Mouse (Mus musculus): ENCODE results near the gene Nfyb. TPM values are rescaled to one million over a fixed set of nuclear protein-coding genes. Genes with fewer than 3 reads are reported as not detected.

Gene Nfyb
- polyA plus RNA-seq, 1 experiment, result 54.6 TPM

DNA sequence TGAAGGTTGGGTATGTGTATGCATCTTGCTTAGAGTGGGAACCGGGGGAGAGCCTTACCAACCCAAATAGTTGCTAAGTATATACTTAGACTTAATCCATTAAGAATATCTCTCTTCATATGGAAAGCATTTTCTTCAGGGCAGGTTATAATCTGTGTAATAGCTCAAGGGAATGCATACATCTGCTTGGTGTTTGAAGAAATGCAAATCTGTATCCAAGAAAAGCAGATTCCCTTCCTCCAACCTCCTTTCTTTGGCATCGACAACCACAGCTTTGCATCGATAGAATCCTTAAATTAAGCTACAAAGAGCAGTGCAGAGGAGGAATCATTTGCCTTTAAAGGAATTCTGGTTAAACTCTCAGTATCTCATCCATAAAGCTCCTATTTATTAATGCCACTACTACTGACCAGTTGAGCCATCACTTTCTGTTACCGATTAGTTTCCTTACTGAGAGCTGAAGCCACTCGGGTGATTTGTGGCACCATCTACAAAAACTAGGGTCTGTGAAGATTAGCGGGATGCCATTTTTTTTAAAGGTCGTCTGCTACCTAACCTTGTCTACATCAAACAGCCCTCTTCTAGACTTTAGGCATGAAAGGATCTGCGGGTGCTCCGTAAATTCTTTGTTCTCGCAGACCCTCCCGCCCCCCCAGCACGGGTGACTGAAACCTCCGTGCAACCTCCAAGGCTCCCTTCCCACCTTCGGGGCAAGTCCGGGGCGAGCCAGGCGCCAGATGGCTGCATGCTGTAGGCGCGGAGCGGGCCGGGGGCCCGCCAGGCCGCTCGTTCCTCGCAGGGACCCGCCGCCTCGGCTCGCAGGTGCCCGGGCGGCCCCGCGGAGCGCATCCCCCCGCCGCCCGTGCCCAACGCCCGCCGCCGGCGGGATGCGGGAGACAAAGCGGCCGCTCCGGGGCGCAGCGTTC lies 925 bp downstream of the Nfyb start:
- TF ChIP-seq CTCF (IDR thresholded peaks at IDR 0.05; ENCODE audit: extremely low read depth, insufficient read depth, low read length) (no peak), POLR2A (IDR thresholded peaks at IDR 0.05; ENCODE audit: extremely low read depth, insufficient read depth, low read length) (peak; percentile 24; the same call in 1 of the 2 replicates)
- Histone ChIP-seq H3K4me3 (ENCODE audit: insufficient read depth, low read length) (peak overlapping the region; percentile 94), H3K4me1 (ENCODE audit: control insufficient read depth, insufficient read depth, low read length) (peaks cover 9% of the 10 kb centered on the region)

DNA sequence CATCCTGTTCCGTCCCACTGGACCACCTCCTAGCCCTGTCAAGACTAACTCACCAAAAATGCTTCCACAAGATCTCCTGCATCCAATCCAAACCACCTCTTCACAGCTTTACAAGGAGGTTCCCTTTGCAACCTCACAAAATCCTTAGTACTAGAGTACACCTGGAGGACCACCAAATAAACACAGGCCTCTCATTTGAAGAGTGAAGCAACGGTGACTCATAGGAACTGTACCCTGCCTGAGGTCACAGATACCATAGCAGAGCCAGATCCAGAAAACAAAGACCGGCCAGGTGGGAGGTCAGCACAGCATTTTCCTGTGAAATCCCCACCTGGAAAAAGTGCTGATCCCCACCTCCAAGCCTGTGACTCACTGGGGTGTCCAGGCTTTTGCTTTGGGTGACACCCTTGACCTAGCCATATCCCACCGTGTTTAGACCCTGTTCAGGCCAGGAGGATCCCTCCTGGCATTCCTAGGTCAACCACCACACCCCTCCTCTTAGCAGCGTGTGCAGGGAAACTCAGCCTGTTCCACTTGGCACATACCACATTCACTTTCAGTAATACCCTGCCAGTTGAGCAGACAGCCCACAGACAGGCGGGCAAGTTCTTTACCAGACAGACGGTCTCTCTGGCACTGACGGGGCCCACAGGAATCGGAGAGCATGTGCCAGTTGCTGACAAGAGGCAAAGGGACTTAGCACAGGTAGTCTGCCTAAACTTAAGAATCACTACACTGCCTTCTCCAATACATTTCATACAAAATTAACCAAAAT lies 2.7 kb downstream of the Nfyb start:
- H3K27ac ChIP-seq (ENCODE audit: insufficient read depth, low read length), result no peak overlapping the region
- 0 out of 2 replicates have a peak, but pooled peaks have one; percentile 13 for TF ChIP-seq POLR2A (IDR thresholded peaks at IDR 0.05; ENCODE audit: extremely low read depth, insufficient read depth, low read length)
- no peak for TF ChIP-seq CTCF (IDR thresholded peaks at IDR 0.05; ENCODE audit: extremely low read depth, insufficient read depth, low read length)
- H3K4me1 ChIP-seq (ENCODE audit: control insufficient read depth, insufficient read depth, low read length), result peaks cover 9% of the 10 kb centered on the region
- peak overlapping the region; percentile 5; the same call in 1 of the 2 replicates for H3K4me3 ChIP-seq (ENCODE audit: insufficient read depth, low read length)

More for the DNA sequence above, 925 bp downstream of the Nfyb start:
- peak overlapping the region; percentile 94 for H3K27ac ChIP-seq (ENCODE audit: insufficient read depth, low read length)

DNA sequence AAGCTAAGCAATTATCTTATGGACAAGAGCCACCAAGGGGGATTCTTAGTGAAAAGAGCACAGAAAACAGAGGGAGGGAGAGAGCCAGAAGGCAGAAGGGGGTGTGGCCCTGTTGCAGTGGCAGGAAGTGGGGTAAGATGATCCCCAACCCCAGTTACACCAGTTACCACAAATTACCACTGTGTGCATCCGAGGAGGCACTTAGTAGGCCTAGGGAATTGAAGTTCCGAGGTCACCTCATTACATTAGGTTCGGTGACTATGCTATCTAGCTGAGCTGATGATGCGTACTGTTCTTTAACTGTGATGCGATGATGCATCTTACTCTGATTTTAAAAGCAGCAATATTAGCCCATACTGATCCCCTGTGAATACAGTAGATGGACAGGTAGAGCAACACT lies 4.2 kb downstream of the Nfyb start:
- no peak for TF ChIP-seq POLR2A (IDR thresholded peaks at IDR 0.05; ENCODE audit: extremely low read depth, insufficient read depth, low read length)
- TF ChIP-seq CTCF (IDR thresholded peaks at IDR 0.05; ENCODE audit: extremely low read depth, insufficient read depth, low read length), result no peak
- peaks cover 9% of the 10 kb centered on the region for H3K4me1 ChIP-seq (ENCODE audit: control insufficient read depth, insufficient read depth, low read length)

GRCm38 (mm10) chr10:82758878-82759277 lies 5.1 kb downstream of the Nfyb start:
- no peak for TF ChIP-seq CTCF (IDR thresholded peaks at IDR 0.05; ENCODE audit: extremely low read depth, insufficient read depth, low read length)
- TF ChIP-seq POLR2A (IDR thresholded peaks at IDR 0.05; ENCODE audit: extremely low read depth, insufficient read depth, low read length), result no peak
- peaks cover 9% of the 10 kb centered on the region for H3K4me1 ChIP-seq (ENCODE audit: control insufficient read depth, insufficient read depth, low read length)
- no peak overlapping the region for H3K4me3 ChIP-seq (ENCODE audit: insufficient read depth, low read length)
- no peak overlapping the region for H3K27ac ChIP-seq (ENCODE audit: insufficient read depth, low read length)

More for the DNA sequence above, 4.2 kb downstream of the Nfyb start:
- Histone ChIP-seq H3K4me3 (ENCODE audit: insufficient read depth, low read length) (no peak overlapping the region), H3K27ac (ENCODE audit: insufficient read depth, low read length) (no peak overlapping the region)

DNA sequence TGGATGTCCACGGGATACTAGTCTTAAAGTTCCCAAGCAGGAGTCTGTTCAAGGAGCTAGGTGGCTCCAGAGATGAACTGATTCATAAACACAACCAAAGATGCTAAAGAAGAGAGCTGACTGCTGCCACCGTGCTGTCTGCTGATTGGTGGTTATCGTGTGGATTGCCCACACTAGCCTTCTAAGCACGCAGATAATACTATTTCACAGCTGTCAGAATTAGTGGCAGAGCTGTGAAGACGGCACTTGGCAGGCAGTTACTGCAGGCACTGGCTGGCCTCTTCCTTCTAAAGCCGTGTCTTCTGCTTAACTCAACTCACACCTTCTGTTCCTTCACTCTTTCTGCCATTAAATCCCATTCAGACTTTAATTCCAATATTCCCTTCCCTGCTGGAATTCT lies 5.6 kb downstream of the Nfyb start:
- Histone ChIP-seq H3K4me3 (ENCODE audit: insufficient read depth, low read length) (no peak overlapping the region), H3K4me1 (ENCODE audit: control insufficient read depth, insufficient read depth, low read length) (peaks cover 9% of the 10 kb centered on the region), H3K27ac (ENCODE audit: insufficient read depth, low read length) (no peak overlapping the region)
- no peak for TF ChIP-seq CTCF (IDR thresholded peaks at IDR 0.05; ENCODE audit: extremely low read depth, insufficient read depth, low read length)
- TF ChIP-seq POLR2A (IDR thresholded peaks at IDR 0.05; ENCODE audit: extremely low read depth, insufficient read depth, low read length), result no peak

DNA sequence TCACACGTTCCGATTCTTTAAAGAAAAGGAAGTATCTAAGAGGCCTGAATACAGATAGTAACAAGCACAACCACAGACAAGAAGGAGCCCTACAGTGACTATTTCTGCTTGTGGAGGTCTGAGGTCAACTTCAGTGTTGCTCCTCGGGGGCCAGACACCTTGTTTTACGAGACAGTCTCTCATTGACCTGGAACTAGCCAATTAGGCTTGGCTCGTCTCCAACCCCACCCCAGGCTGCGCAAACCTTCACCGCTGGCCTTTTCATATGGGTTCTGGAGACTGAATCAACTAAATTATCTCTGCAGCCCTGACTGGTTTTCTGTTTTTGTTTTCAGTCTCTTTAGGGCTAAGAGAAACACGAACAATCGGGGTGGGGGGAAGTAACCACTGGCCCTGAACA lies 6.6 kb downstream of the Nfyb start:
- no peak overlapping the region for H3K27ac ChIP-seq (ENCODE audit: insufficient read depth, low read length)
- no peak overlapping the region for H3K4me3 ChIP-seq (ENCODE audit: insufficient read depth, low read length)
- H3K4me1 ChIP-seq (ENCODE audit: control insufficient read depth, insufficient read depth, low read length), result peaks cover 9% of the 10 kb centered on the region
- no peak for TF ChIP-seq CTCF (IDR thresholded peaks at IDR 0.05; ENCODE audit: extremely low read depth, insufficient read depth, low read length)
- TF ChIP-seq POLR2A (IDR thresholded peaks at IDR 0.05; ENCODE audit: extremely low read depth, insufficient read depth, low read length), result no peak

- TF ChIP-seq CTCF (IDR thresholded peaks at IDR 0.05; ENCODE audit: extremely low read depth, insufficient read depth, low read length), result no peak
- no peak for TF ChIP-seq POLR2A (IDR thresholded peaks at IDR 0.05; ENCODE audit: extremely low read depth, insufficient read depth, low read length)
- H3K27ac ChIP-seq (ENCODE audit: insufficient read depth, low read length), result no peak overlapping the region
Measured at GRCm38 (mm10) chr10:82756466-82756865, 7.5 kb downstream of the Nfyb start.

DNA sequence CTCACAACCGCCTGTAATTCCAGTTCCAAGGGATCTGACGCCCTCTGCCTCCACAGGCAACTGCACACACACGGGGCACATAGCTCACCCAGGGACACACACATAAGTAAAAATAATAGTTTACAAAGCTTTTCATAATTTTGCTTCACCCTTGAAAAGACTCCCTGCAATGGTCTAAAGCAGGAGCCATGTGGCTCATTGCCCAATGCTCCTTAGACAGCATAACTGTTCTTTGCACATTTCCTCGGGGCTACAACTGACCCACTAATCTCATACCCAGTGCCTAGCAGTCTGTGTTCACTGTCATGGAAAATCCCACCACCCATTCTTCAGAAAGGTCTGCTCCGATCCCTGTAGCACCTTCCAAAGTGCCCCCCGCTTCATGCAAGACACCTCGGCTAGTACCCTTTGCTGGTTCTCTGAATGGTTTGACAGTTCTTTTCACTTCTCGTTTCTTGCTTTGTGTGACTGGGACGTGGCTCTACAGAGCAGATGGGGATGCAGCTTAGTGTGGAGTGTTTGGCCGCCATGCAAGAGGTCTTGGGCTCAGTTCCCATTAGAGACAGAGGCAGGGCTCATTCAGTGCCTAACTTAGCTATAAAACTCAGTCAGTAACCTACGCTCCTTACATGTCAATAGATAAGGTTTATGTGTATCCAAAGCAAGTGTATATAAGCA lies 8.6 kb downstream of the Nfyb start:
- TF ChIP-seq CTCF (IDR thresholded peaks at IDR 0.05; ENCODE audit: extremely low read depth, insufficient read depth, low read length) (no peak), POLR2A (IDR thresholded peaks at IDR 0.05; ENCODE audit: extremely low read depth, insufficient read depth, low read length) (no peak)
- H3K4me3 ChIP-seq (ENCODE audit: insufficient read depth, low read length), result no peak overlapping the region
- H3K27ac ChIP-seq (ENCODE audit: insufficient read depth, low read length), result no peak overlapping the region
- H3K4me1 ChIP-seq (ENCODE audit: control insufficient read depth, insufficient read depth, low read length), result peaks cover 4% of the 10 kb centered on the region

More at GRCm38 (mm10) chr10:82756466-82756865, 7.5 kb downstream of the Nfyb start:
- Histone ChIP-seq H3K4me1 (ENCODE audit: control insufficient read depth, insufficient read depth, low read length) (peaks cover 9% of the 10 kb centered on the region), H3K4me3 (ENCODE audit: insufficient read depth, low read length) (no peak overlapping the region)

DNA sequence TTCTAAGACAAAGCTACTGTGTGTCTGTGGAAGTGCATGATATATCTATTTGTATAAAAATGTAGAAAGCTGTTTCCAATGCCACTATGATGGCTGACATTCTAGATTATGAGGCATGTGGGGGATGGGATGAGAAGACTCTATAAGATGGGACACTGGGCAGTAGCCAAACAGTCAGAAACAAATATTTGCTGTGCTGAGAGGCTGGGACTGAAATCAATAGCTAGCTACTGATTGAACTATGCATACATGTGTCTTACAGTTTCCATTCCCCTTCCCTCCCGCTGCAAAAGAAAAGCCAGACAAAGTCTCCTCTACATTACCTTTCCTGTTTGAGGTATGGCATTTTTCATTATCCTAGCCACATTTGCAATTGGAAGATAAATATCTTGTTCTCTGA lies 9.3 kb downstream of the Nfyb start:
- Histone ChIP-seq H3K4me3 (ENCODE audit: insufficient read depth, low read length) (no peak overlapping the region), H3K4me1 (ENCODE audit: control insufficient read depth, insufficient read depth, low read length) (peaks cover 2% of the 10 kb centered on the region; the same call in 1 of the 2 replicates), H3K27ac (ENCODE audit: insufficient read depth, low read length) (no peak overlapping the region)
- TF ChIP-seq POLR2A (IDR thresholded peaks at IDR 0.05; ENCODE audit: extremely low read depth, insufficient read depth, low read length) (no peak), CTCF (IDR thresholded peaks at IDR 0.05; ENCODE audit: extremely low read depth, insufficient read depth, low read length) (no peak)
